Mouse (Mus musculus) hematopoietic stem cell, adult 5-6 weeks (primary cell): ENCODE results near the gene Olfr593. TPM values are rescaled to one million over a fixed set of nuclear protein-coding genes. Genes with fewer than 3 reads are reported as not detected.
"Not testable (repeated sequence)": the region's sequence is repeated elsewhere in the genome, so short reads cannot be mapped to it uniquely, and the experiment has no call there.

ENCODE experiments used
- ATAC-seq, 2 experiments: fragments of 125-278 bp in 1 of 2; replicated peaks in 1 of 2; 2 replicates each; pipeline ENCODE4 v1.8.0; 2016 to 2017; ENCODE audit warnings: inconsistent platforms in 2 of 2, mild to moderate bottlenecking in 2 of 2, moderate number of reproducible peaks in 2 of 2, low read depth in 1 of 2, moderate TSS enrichment in 1 of 2; ENCODE audit not compliant: low FRiP score in 2 of 2, poor library complexity in 2 of 2, severe bottlenecking in 2 of 2, insufficient read depth in 1 of 2, low TSS enrichment in 1 of 2
- total RNA-seq: library from RNA; stranded (forward); fragments of 172-1452, 232-1000 nt; gene quantifications from 2 replicates; pipeline ENCODE4 v1.2.3, GENCODE M21; 2017

Gene Olfr593
- total RNA-seq, result not detected in 2 replicates

GRCm38 (mm10) chr7:103211562-103211961, at the start of gene Olfr593:
Gene Olfr593 (plus strand): TSS chr7:103211862.
- no peak for ATAC-seq

- ATAC-seq, result no peak
Measured at GRCm38 (mm10) chr7:103169697-103170096, 42.0 kb upstream of the Olfr593 start.

GRCm38 (mm10) chr7:103178240-103178639, 33.4 kb upstream of the Olfr593 start, which contains the start of gene Olfr591:
Gene Olfr591 (minus strand): TSS chr7:103178340.
- no peak for ATAC-seq

GRCm38 (mm10) chr7:103184503-103184902, 27.2 kb upstream of the Olfr593 start, which contains the start of gene Olfr592:
Gene Olfr592 (plus strand): TSS chr7:103184803.
- not testable (repeated sequence) for ATAC-seq

- not testable (repeated sequence) for ATAC-seq
Measured at GRCm38 (mm10) chr7:103212050-103212449, 388 bp downstream of the Olfr593 start.

GRCm38 (mm10) chr7:103216696-103217095, 5.0 kb downstream of the Olfr593 start, which contains the start of gene Olfr594:
Gene Olfr594 (plus strand): TSS chr7:103216996.
- ATAC-seq, result no peak

GRCm38 (mm10) chr7:103252405-103252804, 40.7 kb downstream of the Olfr593 start, which contains the start of gene Usp17ld:
Gene Usp17ld (minus strand): TSS chr7:103252505.
- ATAC-seq, result not testable (repeated sequence)

Other genes starting within 250 kb of the Olfr593 start
- not detected in 2 replicates for gene Olfr576, start 249.2 kb upstream of the Olfr593 start, total RNA-seq
- not detected in 2 replicates for gene Olfr577, start 235.9 kb upstream of the Olfr593 start, total RNA-seq
- not detected in 2 replicates for gene Olfr578, start 222.5 kb upstream of the Olfr593 start, total RNA-seq
- not detected in 2 replicates for gene Olfr582, start 173.8 kb upstream of the Olfr593 start, total RNA-seq
- not detected in 2 replicates for gene Olfr583, start 160.6 kb upstream of the Olfr593 start, total RNA-seq
- not detected in 2 replicates for gene Olfr584, start 130.0 kb upstream of the Olfr593 start, total RNA-seq
- gene Olfr585, start 114.1 kb upstream of the Olfr593 start, total RNA-seq, result not detected in 2 replicates
- gene Olfr586, start 86.2 kb upstream of the Olfr593 start, total RNA-seq, result not detected in 2 replicates
- gene Olfr588-ps1, start 71.0 kb upstream of the Olfr593 start, total RNA-seq, result not detected in 2 replicates
- gene Olfr589, start 55.5 kb upstream of the Olfr593 start, total RNA-seq, result not detected in 2 replicates
- gene Olfr591, start 33.5 kb upstream of the Olfr593 start, total RNA-seq, result not detected in 2 replicates
- not detected in 2 replicates for gene Olfr592, start 27.1 kb upstream of the Olfr593 start, total RNA-seq
- gene Olfr594, start 5.1 kb downstream of the Olfr593 start, total RNA-seq, result not detected in 2 replicates
- gene Usp17ld, start 40.6 kb downstream of the Olfr593 start, total RNA-seq, result not detected in 2 replicates
- not detected in 2 replicates for gene Olfr596, start 93.8 kb downstream of the Olfr593 start, total RNA-seq
- not detected in 2 replicates for gene Olfr597, start 104.5 kb downstream of the Olfr593 start, total RNA-seq
- gene Olfr598, start 111.7 kb downstream of the Olfr593 start, total RNA-seq, result not detected in 2 replicates
- gene Olfr599, start 124.1 kb downstream of the Olfr593 start, total RNA-seq, result not detected in 2 replicates
- not detected in 2 replicates for gene Olfr600, start 137.8 kb downstream of the Olfr593 start, total RNA-seq
- gene Olfr601, start 150.8 kb downstream of the Olfr593 start, total RNA-seq, result not detected in 2 replicates
- not detected in 2 replicates for gene Olfr603, start 174.3 kb downstream of the Olfr593 start, total RNA-seq
- gene Usp17lc, start 203.2 kb downstream of the Olfr593 start, total RNA-seq, result not detected in 2 replicates
- not detected in 2 replicates for gene Olfr605, start 233.6 kb downstream of the Olfr593 start, total RNA-seq
- gene Olfr606, start 237.2 kb downstream of the Olfr593 start, total RNA-seq, result not detected in 2 replicates